Mouse (Mus musculus): ENCODE measurements around the gene Fars2.

Fars2 gene

GRCm38 (mm10) chr13:36117143-36118014, at the start of gene Fars2, which contains the start of gene Lyrm4:
Gene Fars2 (plus strand): TSS chr13:36117412.
Gene Lyrm4 (minus strand): TSS chr13:36117526.
- DNase-seq (ENCODE audit: extremely low read depth, low read depth, low spot score), result peak; percentile 31

- no peak for DNase-seq (ENCODE audit: extremely low read depth, low read depth, low spot score)
Observed at GRCm38 (mm10) chr13:36074484-36074883, 42.7 kb upstream of the Fars2 start.

- no peak for DNase-seq (ENCODE audit: extremely low read depth, low read depth, low spot score)
Observed at GRCm38 (mm10) chr13:36081591-36081990, 35.6 kb upstream of the Fars2 start.

GRCm38 (mm10) chr13:36084701-36085100, 32.5 kb upstream of the Fars2 start:
- DNase-seq (ENCODE audit: extremely low read depth, low read depth, low spot score), result no peak

- no peak for DNase-seq (ENCODE audit: extremely low read depth, low read depth, low spot score)
Observed at GRCm38 (mm10) chr13:36085971-36086370, 31.2 kb upstream of the Fars2 start.

GRCm38 (mm10) chr13:36086608-36087391, 30.4 kb upstream of the Fars2 start:
- DNase-seq (ENCODE audit: extremely low read depth, low read depth, low spot score), result no peak

- no peak for DNase-seq (ENCODE audit: extremely low read depth, low read depth, low spot score)
Observed at GRCm38 (mm10) chr13:36087427-36087826, 29.8 kb upstream of the Fars2 start.

GRCm38 (mm10) chr13:36088168-36088567, 29.0 kb upstream of the Fars2 start:
- DNase-seq (ENCODE audit: extremely low read depth, low read depth, low spot score), result no peak

- no peak for DNase-seq (ENCODE audit: extremely low read depth, low read depth, low spot score)
Observed at GRCm38 (mm10) chr13:36096684-36097383, 20.4 kb upstream of the Fars2 start.

- no peak for DNase-seq (ENCODE audit: extremely low read depth, low read depth, low spot score)
Observed at GRCm38 (mm10) chr13:36105591-36105990, 11.6 kb upstream of the Fars2 start.

GRCm38 (mm10) chr13:36108528-36108927, 8.7 kb upstream of the Fars2 start:
- DNase-seq (ENCODE audit: extremely low read depth, low read depth, low spot score), result no peak

- DNase-seq (ENCODE audit: extremely low read depth, low read depth, low spot score), result no peak
Observed at GRCm38 (mm10) chr13:36111331-36111730, 5.9 kb upstream of the Fars2 start.

GRCm38 (mm10) chr13:36113181-36113580, 4.0 kb upstream of the Fars2 start:
- no peak for DNase-seq (ENCODE audit: extremely low read depth, low read depth, low spot score)

GRCm38 (mm10) chr13:36116520-36117142, 581 bp upstream of the Fars2 start:
- no peak for DNase-seq (ENCODE audit: extremely low read depth, low read depth, low spot score)

- DNase-seq (ENCODE audit: extremely low read depth, low read depth, low spot score), result no peak
Observed at GRCm38 (mm10) chr13:36119684-36120083, 2.5 kb downstream of the Fars2 start.

GRCm38 (mm10) chr13:36120606-36121005, 3.4 kb downstream of the Fars2 start:
- no peak for DNase-seq (ENCODE audit: extremely low read depth, low read depth, low spot score)

- DNase-seq (ENCODE audit: extremely low read depth, low read depth, low spot score), result no peak
Observed at GRCm38 (mm10) chr13:36129360-36130054, 12.3 kb downstream of the Fars2 start.

GRCm38 (mm10) chr13:36131401-36131800, 14.2 kb downstream of the Fars2 start:
- DNase-seq (ENCODE audit: extremely low read depth, low read depth, low spot score), result no peak

- DNase-seq (ENCODE audit: extremely low read depth, low read depth, low spot score), result peak; percentile 19
Observed at GRCm38 (mm10) chr13:36131992-36132649, 14.9 kb downstream of the Fars2 start.

GRCm38 (mm10) chr13:36139703-36140102, 22.5 kb downstream of the Fars2 start:
- DNase-seq (ENCODE audit: extremely low read depth, low read depth, low spot score), result no peak

All from fat pad, adult 2 months (tissue).